Mouse (Mus musculus): ENCODE results near the gene Rdh16. TPM values are rescaled to one million over a fixed set of nuclear protein-coding genes. Genes with fewer than 3 reads are reported as not detected.
A peak's percentile ranks its signal among the peaks of the same experiment; 100 is the strongest.

The Rdh16 gene
- total and polyA plus RNA-seq, 2 experiments from 2014 or later, result not detected

GRCm38 (mm10) chr10:127877681-127878080 is 76.7 kb downstream of the Rdh16 start:
- DNase-seq (ENCODE audit: low spot score), result no peak
- Histone ChIP-seq H3K4me1 (ENCODE audit: insufficient read depth, low read length) (no peaks in the 10 kb centered on the region), H3K9me3 (ENCODE audit: low read length) (no peaks in the 10 kb centered on the region), H3K4me2 (ENCODE audit: low read depth, low read length, poor library complexity, severe bottlenecking) (no peak overlapping the region), H3K36me3 (ENCODE audit: insufficient read depth, low read length) (no peaks in the 10 kb centered on the region), H3K27ac (ENCODE audit: low read depth, low read length) (no peak overlapping the region), H3K9ac (replicated peaks; ENCODE audit: low read length, poor library complexity, severe bottlenecking) (no peak overlapping the region), H3K4me3 (ENCODE audit: low read depth, low read length) (no peak overlapping the region), H3K27me3 (ENCODE audit: insufficient read depth, low read length) (no peaks in the 10 kb centered on the region)
- 55% methylated on average over 2 of the region's 2 CpGs for WGBS
- no peak for ATAC-seq (ENCODE audit: low FRiP score)
- no peak for TF ChIP-seq CTCF (IDR thresholded peaks at IDR 0.05)

- DNase-seq (ENCODE audit: low spot score) (no peak), ATAC-seq (ENCODE audit: low FRiP score) (no peak)
- no peaks in the 10 kb centered on the region for H3K27me3 ChIP-seq (ENCODE audit: insufficient read depth, low read length)
- 81% methylated on average over 3 of the region's 3 CpGs for WGBS
- H3K9ac ChIP-seq (replicated peaks; ENCODE audit: low read length, poor library complexity, severe bottlenecking), result no peak overlapping the region
- H3K4me1 ChIP-seq (ENCODE audit: insufficient read depth, low read length), result no peaks in the 10 kb centered on the region
- H3K4me2 ChIP-seq (ENCODE audit: low read depth, low read length, poor library complexity, severe bottlenecking), result no peak overlapping the region
- no peak for TF ChIP-seq CTCF (IDR thresholded peaks at IDR 0.05)
- no peaks in the 10 kb centered on the region for H3K9me3 ChIP-seq (ENCODE audit: low read length)
- H3K36me3 ChIP-seq (ENCODE audit: insufficient read depth, low read length), result no peaks in the 10 kb centered on the region
- H3K27ac ChIP-seq (ENCODE audit: low read depth, low read length), result no peak overlapping the region
- H3K4me3 ChIP-seq (ENCODE audit: low read depth, low read length), result no peak overlapping the region
These were observed 77.5 kb downstream of the Rdh16 start for GRCm38 (mm10) chr10:127878262-127879057.

GRCm38 (mm10) chr10:127879155-127879688 is 78.3 kb downstream of the Rdh16 start:
- Histone ChIP-seq H3K36me3 (ENCODE audit: insufficient read depth, low read length) (no peaks in the 10 kb centered on the region), H3K27ac (ENCODE audit: low read depth, low read length) (no peak overlapping the region), H3K4me2 (ENCODE audit: low read depth, low read length, poor library complexity, severe bottlenecking) (no peak overlapping the region), H3K9me3 (ENCODE audit: low read length) (no peaks in the 10 kb centered on the region), H3K9ac (replicated peaks; ENCODE audit: low read length, poor library complexity, severe bottlenecking) (no peak overlapping the region), H3K27me3 (ENCODE audit: insufficient read depth, low read length) (no peaks in the 10 kb centered on the region), H3K4me3 (ENCODE audit: low read depth, low read length) (no peak overlapping the region), H3K4me1 (ENCODE audit: insufficient read depth, low read length) (no peaks in the 10 kb centered on the region)
- no peak for ATAC-seq (ENCODE audit: low FRiP score)
- no peak for TF ChIP-seq CTCF (IDR thresholded peaks at IDR 0.05)
- no peak for DNase-seq (ENCODE audit: low spot score)
- WGBS, result 89% methylated on average over 3 of the region's 3 CpGs

- no peak overlapping the region for H3K27ac ChIP-seq (ENCODE audit: low read depth, low read length)
- no peaks in the 10 kb centered on the region for H3K9me3 ChIP-seq (ENCODE audit: low read length)
- no peaks in the 10 kb centered on the region for H3K27me3 ChIP-seq (ENCODE audit: insufficient read depth, low read length)
- no peaks in the 10 kb centered on the region for H3K4me1 ChIP-seq (ENCODE audit: insufficient read depth, low read length)
- no peak for ATAC-seq (ENCODE audit: low FRiP score)
- H3K9ac ChIP-seq (replicated peaks; ENCODE audit: low read length, poor library complexity, severe bottlenecking), result no peak overlapping the region
- 0 out of 2 replicates have a peak, but pooled peaks have one; percentile 1 for TF ChIP-seq CTCF (IDR thresholded peaks at IDR 0.05)
- no peak overlapping the region for H3K4me2 ChIP-seq (ENCODE audit: low read depth, low read length, poor library complexity, severe bottlenecking)
- H3K36me3 ChIP-seq (ENCODE audit: insufficient read depth, low read length), result no peaks in the 10 kb centered on the region
- WGBS, result 86% methylated on average over 4 of the region's 4 CpGs
- no peak overlapping the region for H3K4me3 ChIP-seq (ENCODE audit: low read depth, low read length)
- DNase-seq (ENCODE audit: low spot score), result no peak
These were observed 80.1 kb downstream of the Rdh16 start for GRCm38 (mm10) chr10:127881041-127881440.

- H3K4me3 ChIP-seq (ENCODE audit: low read depth, low read length), result no peak overlapping the region
- H3K27me3 ChIP-seq (ENCODE audit: insufficient read depth, low read length), result no peaks in the 10 kb centered on the region
- no peaks in the 10 kb centered on the region for H3K9me3 ChIP-seq (ENCODE audit: low read length)
- TF ChIP-seq CTCF (IDR thresholded peaks at IDR 0.05), result no peak
- no peaks in the 10 kb centered on the region for H3K4me1 ChIP-seq (ENCODE audit: insufficient read depth, low read length)
- no peak overlapping the region for H3K9ac ChIP-seq (replicated peaks; ENCODE audit: low read length, poor library complexity, severe bottlenecking)
- WGBS, result 73% methylated on average over 1 of the region's 1 CpGs
- H3K4me2 ChIP-seq (ENCODE audit: low read depth, low read length, poor library complexity, severe bottlenecking), result no peak overlapping the region
- no peak for ATAC-seq (ENCODE audit: low FRiP score)
- H3K27ac ChIP-seq (ENCODE audit: low read depth, low read length), result no peak overlapping the region
- H3K36me3 ChIP-seq (ENCODE audit: insufficient read depth, low read length), result no peaks in the 10 kb centered on the region
- DNase-seq (ENCODE audit: low spot score), result no peak
These were observed 85.6 kb downstream of the Rdh16 start for GRCm38 (mm10) chr10:127886551-127886950.

GRCm38 (mm10) chr10:127886971-127887370 is 86.0 kb downstream of the Rdh16 start:
- DNase-seq (ENCODE audit: low spot score) (no peak), ATAC-seq (ENCODE audit: low FRiP score) (no peak)
- 79% methylated on average over 4 of the region's 4 CpGs for WGBS
- Histone ChIP-seq H3K4me1 (ENCODE audit: insufficient read depth, low read length) (no peaks in the 10 kb centered on the region), H3K4me2 (ENCODE audit: low read depth, low read length, poor library complexity, severe bottlenecking) (no peak overlapping the region), H3K9me3 (ENCODE audit: low read length) (no peaks in the 10 kb centered on the region), H3K27ac (ENCODE audit: low read depth, low read length) (no peak overlapping the region), H3K36me3 (ENCODE audit: insufficient read depth, low read length) (no peaks in the 10 kb centered on the region), H3K4me3 (ENCODE audit: low read depth, low read length) (no peak overlapping the region), H3K9ac (replicated peaks; ENCODE audit: low read length, poor library complexity, severe bottlenecking) (no peak overlapping the region), H3K27me3 (ENCODE audit: insufficient read depth, low read length) (no peaks in the 10 kb centered on the region)
- TF ChIP-seq CTCF (IDR thresholded peaks at IDR 0.05), result no peak

Measured in midbrain, postnatal 0 days (tissue).